Mouse (Mus musculus) olfactory bulb, adult 2 months (tissue): ENCODE measurements around the gene Ttc6. TPM values are rescaled to one million over a fixed set of nuclear protein-coding genes. Genes with fewer than 3 reads are reported as not detected.

Experiments
- H3K27ac ChIP-seq: fragments of 200-500 bp; 2 replicates; pipeline ENCODE4 v1.5.1; 2012; ENCODE audit warnings: low read depth, low read length; ENCODE audit not compliant: insufficient read depth
- H3K4me1 ChIP-seq: fragments of 200-500 bp; 2 replicates; pipeline ENCODE4 v1.6.1; 2012; ENCODE audit warnings: low read length; ENCODE audit not compliant: control insufficient read depth, insufficient read depth
- H3K4me3 ChIP-seq: fragments of 200-500 bp; 2 replicates; pipeline ENCODE4 v1.5.1; 2012; ENCODE audit warnings: mild to moderate bottlenecking, low read depth, low read length, moderate library complexity; ENCODE audit not compliant: insufficient read depth
- CTCF ChIP-seq: fragments of 200-500 bp; IDR thresholded peaks from 2 replicates; pipeline ENCODE4 v1.5.1; 2012; ENCODE audit warnings: low read depth, mild to moderate bottlenecking, low read length, moderate library complexity; ENCODE audit not compliant: insufficient read depth
- POLR2A ChIP-seq: fragments of 200-500 bp; IDR thresholded peaks from 2 replicates; pipeline ENCODE4 v1.6.1; 2012; ENCODE audit warnings: mild to moderate bottlenecking, low read depth, low read length, moderate library complexity; ENCODE audit not compliant: insufficient read depth
- WGBS: fragments of 180-500 bp; shearing (Covaris S2); methylation state at CpG from one replicate; pipeline ENCODE4 v1.1.7; 2018; 5-methylcytosine and 5-hydroxymethylcytosine counted together
- polyA plus RNA-seq: library from polyadenylated mRNA; stranded (reverse); fragments of >200 nt; gene quantifications from 2 replicates; pipeline ENCODE4 v1.2.4, GENCODE M21; 2012; ENCODE audit warnings: low replicate concordance; ENCODE audit not compliant: missing spikeins, insufficient read depth, insufficient read length

The Ttc6 gene
- polyA plus RNA-seq, 1 experiment: not detected

GRCm38 (mm10) chr12:57623264-57623663 lies 59.4 kb downstream of the Ttc6 start:
- 47% methylated on average over 7 of the region's 7 CpGs for WGBS
- Histone ChIP-seq H3K27ac (no peak overlapping the region), H3K4me3 (no peak overlapping the region), H3K4me1 (no peaks in the 10 kb centered on the region)
- no peak for TF ChIP-seq CTCF
- TF ChIP-seq POLR2A: no peak

- 38% methylated on average over 4 of the region's 4 CpGs for whole genome bisulfite sequencing
- Histone ChIP-seq H3K4me3 (no peak overlapping the region), H3K4me1 (no peaks in the 10 kb centered on the region), H3K27ac (no peak overlapping the region)
- no peak for TF ChIP-seq CTCF
- no peak for TF ChIP-seq POLR2A
Measured at GRCm38 (mm10) chr12:57624011-57624608, 60.2 kb downstream of the Ttc6 start.

GRCm38 (mm10) chr12:57650011-57650410 lies 86.1 kb downstream of the Ttc6 start:
- H3K4me3 ChIP-seq: no peak overlapping the region
- no peaks in the 10 kb centered on the region for H3K4me1 ChIP-seq
- H3K27ac ChIP-seq: no peak overlapping the region
- WGBS: 85% methylated on average over 4 of the region's 4 CpGs
- TF ChIP-seq CTCF: no peak
- TF ChIP-seq POLR2A: no peak

GRCm38 (mm10) chr12:57650677-57651076 lies 86.8 kb downstream of the Ttc6 start:
- WGBS: 62% methylated on average over 8 of the region's 8 CpGs
- no peak overlapping the region for H3K27ac ChIP-seq
- no peaks in the 10 kb centered on the region for H3K4me1 ChIP-seq
- no peak overlapping the region for H3K4me3 ChIP-seq
- no peak for TF ChIP-seq POLR2A
- TF ChIP-seq CTCF: no peak

GRCm38 (mm10) chr12:57662986-57663674 lies 99.2 kb downstream of the Ttc6 start:
- WGBS: 71% methylated on average over 10 of the region's 10 CpGs

GRCm38 (mm10) chr12:57672414-57672813 lies 108.5 kb downstream of the Ttc6 start:
- WGBS: 89% methylated on average over 2 of the region's 2 CpGs
- Histone ChIP-seq H3K4me1 (no peaks in the 10 kb centered on the region), H3K4me3 (no peak overlapping the region), H3K27ac (no peak overlapping the region)
- TF ChIP-seq POLR2A (no peak), CTCF (no peak)

More at GRCm38 (mm10) chr12:57662986-57663674, 99.2 kb downstream of the Ttc6 start:
- Histone ChIP-seq H3K27ac (no peak overlapping the region), H3K4me1 (no peaks in the 10 kb centered on the region), H3K4me3 (no peak overlapping the region)
- no peak for TF ChIP-seq CTCF
- no peak for TF ChIP-seq POLR2A

- no peaks in the 10 kb centered on the region for H3K4me1 ChIP-seq
- no peak overlapping the region for H3K4me3 ChIP-seq
- TF ChIP-seq POLR2A (no peak), CTCF (no peak)
- no peak overlapping the region for H3K27ac ChIP-seq
- 59% methylated on average over 9 of the region's 9 CpGs for WGBS
Measured at GRCm38 (mm10) chr12:57684967-57685423, 121.1 kb downstream of the Ttc6 start.

GRCm38 (mm10) chr12:57709966-57710365 lies 146.1 kb downstream of the Ttc6 start:
- Histone ChIP-seq H3K4me3 (no peak overlapping the region), H3K27ac (no peak overlapping the region), H3K4me1 (no peaks in the 10 kb centered on the region)
- TF ChIP-seq POLR2A (no peak), CTCF (no peak)
- WGBS: 97% methylated on average over 1 of the region's 1 CpGs

GRCm38 (mm10) chr12:57764720-57765119 lies 200.8 kb downstream of the Ttc6 start:
- Histone ChIP-seq H3K27ac (no peak overlapping the region), H3K4me3 (no peak overlapping the region), H3K4me1 (no peaks in the 10 kb centered on the region)
- WGBS: 77% methylated on average over 7 of the region's 7 CpGs
- no peak for TF ChIP-seq CTCF
- no peak for TF ChIP-seq POLR2A
